Mouse (Mus musculus) cerebellum, postnatal 36 days (tissue): Measurements from ENCODE around the gene Dmkn.
"Not testable (repeated sequence)": the region's sequence is repeated elsewhere in the genome, so short reads cannot be mapped to it uniquely, and the experiment has no call there.

Source experiments
- DNase-seq, 2 experiments: peaks; one replicate each; pipeline ENCODE4 v3.0.0; 2021 to 2022; ENCODE audit warnings: mixed read lengths in 2 of 2

Dmkn gene

DNA sequence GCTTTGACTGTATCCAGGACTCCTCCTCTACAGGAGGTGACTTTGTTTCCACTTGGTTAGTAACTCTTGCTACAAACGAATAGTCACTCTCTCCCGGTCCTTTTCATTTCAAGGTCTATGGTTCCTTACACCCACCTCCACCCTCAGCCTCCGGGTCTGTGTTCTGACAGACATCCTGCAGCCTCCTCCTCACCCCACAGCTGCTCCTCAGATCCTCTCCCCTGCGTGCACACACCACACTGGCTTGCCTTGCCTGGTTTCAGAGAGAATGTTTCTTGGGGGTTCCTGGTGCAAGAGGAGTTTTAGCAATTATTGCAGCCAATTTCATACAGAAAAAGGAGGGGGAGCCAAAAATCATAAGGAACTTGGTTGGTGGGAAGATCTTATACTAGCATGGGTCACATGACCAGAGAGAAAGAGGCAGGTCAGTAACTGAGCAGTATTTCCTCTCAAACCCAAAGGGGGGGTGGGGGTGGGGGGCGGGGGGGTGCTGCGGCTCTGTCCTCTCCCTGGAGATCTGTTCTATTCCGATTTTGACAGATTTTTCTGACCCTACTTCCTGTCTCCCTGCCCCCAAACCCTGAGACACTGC is 57.4 kb downstream of the Dmkn start:
- no peak for DNase-seq

GRCm38 (mm10) chr7:30821532-30821931 is 58.0 kb downstream of the Dmkn start:
- no peak for DNase-seq

- no peak for DNase-seq
These were observed 60.1 kb downstream of the Dmkn start, which contains the start of gene Ffar2 for GRCm38 (mm10) chr7:30823675-30824074. Ffar2 (minus strand) TSS chr7:30823775.

DNA sequence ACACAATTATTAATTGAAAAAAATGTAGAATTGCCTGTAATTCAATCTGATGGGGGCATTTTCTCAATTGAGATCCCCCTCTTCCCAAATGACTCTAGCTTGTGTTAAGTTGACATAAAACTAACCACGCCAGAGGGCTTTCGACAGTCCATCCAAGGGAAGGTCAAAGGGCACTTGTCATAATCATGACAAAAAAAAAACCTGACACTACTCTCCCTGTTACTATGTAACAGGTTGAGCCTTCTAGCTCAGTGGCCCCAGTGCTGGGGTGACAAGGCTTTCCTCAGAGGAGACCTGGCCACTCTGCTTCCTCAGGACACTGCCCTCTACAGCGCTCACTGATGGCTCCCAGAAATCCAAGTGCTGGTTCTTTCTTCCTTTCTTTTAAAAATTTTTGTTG is 60.8 kb downstream of the Dmkn start:
- no peak for DNase-seq

GRCm38 (mm10) chr7:30826660-30827059 is 63.1 kb downstream of the Dmkn start:
- no peak for DNase-seq

GRCm38 (mm10) chr7:30828871-30829270 is 65.3 kb downstream of the Dmkn start:
- not testable (repeated sequence) for DNase-seq

- no peak for DNase-seq
These were observed 65.9 kb downstream of the Dmkn start for GRCm38 (mm10) chr7:30829428-30829827.
